Mouse (Mus musculus): ENCODE measurements around the gene Ugt1a6a.
"Not testable (repeated sequence)": the region's sequence is repeated elsewhere in the genome, so short reads cannot be mapped to it uniquely, and the experiment has no call there.

The Ugt1a6a gene

GRCm38 (mm10) chr1:88134457-88135011, at the start of gene Ugt1a6a:
TSS of gene Ugt1a6a (plus strand) at chr1:88134809.
- peak in 1 of 2 experiments; percentile 19 for DNase-seq (ENCODE audit: low spot score in 2 of 2)

- no peak for DNase-seq (ENCODE audit: low spot score in 2 of 2)
These were observed 48.5 kb upstream of the Ugt1a6a start for GRCm38 (mm10) chr1:88086125-88086524.

- no peak for DNase-seq (ENCODE audit: low spot score in 2 of 2)
These were observed 47.1 kb upstream of the Ugt1a6a start, which contains the start of gene Ugt1a8 for GRCm38 (mm10) chr1:88087513-88087912. TSS of gene Ugt1a8 (plus strand) at chr1:88087813.

- DNase-seq (ENCODE audit: low spot score in 2 of 2) = no peak
These were observed 42.3 kb upstream of the Ugt1a6a start for GRCm38 (mm10) chr1:88092341-88092740.

- DNase-seq (ENCODE audit: low spot score in 2 of 2) = not testable (repeated sequence)
These were observed 40.3 kb upstream of the Ugt1a6a start for GRCm38 (mm10) chr1:88094270-88094676.

GRCm38 (mm10) chr1:88094941-88095492, 39.6 kb upstream of the Ugt1a6a start, which contains the start of gene Ugt1a7c:
TSS of gene Ugt1a7c (plus strand) at chr1:88095062.
- no peak for DNase-seq (ENCODE audit: low spot score in 2 of 2)

- not testable (repeated sequence) for DNase-seq (ENCODE audit: low spot score in 2 of 2)
These were observed 36.1 kb upstream of the Ugt1a6a start for GRCm38 (mm10) chr1:88098546-88098945.

GRCm38 (mm10) chr1:88099691-88100090, 34.9 kb upstream of the Ugt1a6a start:
- not testable (repeated sequence) for DNase-seq (ENCODE audit: low spot score in 2 of 2)

GRCm38 (mm10) chr1:88103019-88103418, 31.6 kb upstream of the Ugt1a6a start, which contains the start of gene Ugt1a6b:
TSS of gene Ugt1a6b (plus strand) at chr1:88103252.
- not testable (repeated sequence) for DNase-seq (ENCODE audit: low spot score in 2 of 2)

GRCm38 (mm10) chr1:88103697-88104468, 30.7 kb upstream of the Ugt1a6a start:
- DNase-seq (ENCODE audit: low spot score in 2 of 2) = not testable (repeated sequence)

- no peak for DNase-seq (ENCODE audit: low spot score in 2 of 2)
These were observed 29.8 kb upstream of the Ugt1a6a start for GRCm38 (mm10) chr1:88104667-88105430.

- DNase-seq (ENCODE audit: low spot score in 2 of 2) = no peak
These were observed 29.0 kb upstream of the Ugt1a6a start for GRCm38 (mm10) chr1:88105656-88106055.

- not testable (repeated sequence) for DNase-seq (ENCODE audit: low spot score in 2 of 2)
These were observed 25.5 kb upstream of the Ugt1a6a start for GRCm38 (mm10) chr1:88109027-88109557.

GRCm38 (mm10) chr1:88109604-88110003, 25.0 kb upstream of the Ugt1a6a start:
- DNase-seq (ENCODE audit: low spot score in 2 of 2) = not testable (repeated sequence)

- DNase-seq (ENCODE audit: low spot score in 2 of 2) = not testable (repeated sequence)
These were observed 21.8 kb upstream of the Ugt1a6a start for GRCm38 (mm10) chr1:88112769-88113168.

GRCm38 (mm10) chr1:88120550-88120949, 14.1 kb upstream of the Ugt1a6a start:
- DNase-seq (ENCODE audit: low spot score in 2 of 2) = not testable (repeated sequence)

GRCm38 (mm10) chr1:88121521-88121920, 13.1 kb upstream of the Ugt1a6a start:
- not testable (repeated sequence) for DNase-seq (ENCODE audit: low spot score in 2 of 2)

GRCm38 (mm10) chr1:88125827-88126360, 8.7 kb upstream of the Ugt1a6a start:
- not testable (repeated sequence) for DNase-seq (ENCODE audit: low spot score in 2 of 2)

- not testable (repeated sequence) for DNase-seq (ENCODE audit: low spot score in 2 of 2)
These were observed 5.5 kb upstream of the Ugt1a6a start for GRCm38 (mm10) chr1:88129091-88129490.

GRCm38 (mm10) chr1:88130223-88130622, 4.4 kb upstream of the Ugt1a6a start:
- DNase-seq (ENCODE audit: low spot score in 2 of 2) = not testable (repeated sequence)

GRCm38 (mm10) chr1:88133908-88134456, 627 bp upstream of the Ugt1a6a start:
- DNase-seq (ENCODE audit: low spot score in 2 of 2) = no peak
